Mouse (Mus musculus) forebrain, embryonic 15.5 days (tissue): Measurements from ENCODE around the gene Aff4. TPM values are rescaled to one million over a fixed set of nuclear protein-coding genes. Genes with fewer than 3 reads are reported as not detected.
A peak's percentile ranks its signal among the peaks of the same experiment; 100 is the strongest.

Experiments
- ATAC-seq: fragments of 200-750 bp; cut with Nextera tagmentation; replicated peaks from 2 replicates; pipeline ENCODE4 v1.8.0; 2017; ENCODE audit warnings: mild to moderate bottlenecking, moderate TSS enrichment, moderate library complexity
- H3K27ac ChIP-seq: fragments of 300-500 bp; sonication (generic); replicated peaks from 2 replicates; pipeline ENCODE4 v1.5.1; 2015; ENCODE audit warnings: mild to moderate bottlenecking, inconsistent platforms
- H3K27me3 ChIP-seq: fragments of 300-500 bp; sonication (generic); 2 replicates; pipeline ENCODE4 v1.6.1; 2015; ENCODE audit warnings: inconsistent platforms
- H3K36me3 ChIP-seq: fragments of 300-500 bp; sonication (generic); 2 replicates; pipeline ENCODE4 v1.6.1; 2015; ENCODE audit warnings: mild to moderate bottlenecking, inconsistent platforms
- H3K4me1 ChIP-seq: fragments of 300-500 bp; sonication (generic); 2 replicates; pipeline ENCODE4 v1.6.1; 2015; ENCODE audit warnings: inconsistent platforms
- H3K4me2 ChIP-seq: fragments of 300-500 bp; sonication (generic); replicated peaks from 2 replicates; pipeline ENCODE4 v1.6.1; 2015; ENCODE audit warnings: mild to moderate bottlenecking, inconsistent platforms
- H3K4me3 ChIP-seq: fragments of 300-500 bp; sonication (generic); 2 replicates; pipeline ENCODE4 v1.5.1; 2015; ENCODE audit warnings: mild to moderate bottlenecking, inconsistent platforms
- H3K9ac ChIP-seq: fragments of 300-500 bp; sonication (generic); replicated peaks from 2 replicates; pipeline ENCODE4 v1.6.1; 2015; ENCODE audit warnings: mild to moderate bottlenecking, inconsistent platforms
- H3K9me3 ChIP-seq: fragments of 300-500 bp; sonication (generic); 2 replicates; pipeline ENCODE4 v1.6.1; 2016; ENCODE audit warnings: inconsistent platforms
- WGBS: fragments of 180-500 bp; shearing (Covaris S2); methylation state at CpG from one replicate; pipeline ENCODE4 v1.1.7; 2015; ENCODE audit warnings: mixed read lengths; 5-methylcytosine and 5-hydroxymethylcytosine counted together
- polyA plus RNA-seq: library from polyadenylated mRNA; unstranded; fragments of >200 nt; fragmentation: Nextera tagmentation; extraction: Ambion mirVana; gene quantifications from 2 replicates; pipeline ENCODE4 v1.2.1, GENCODE M21; 2015

Gene Aff4
- polyA plus RNA-seq, 1 experiment from 2014 or later = 70.8 TPM

DNA sequence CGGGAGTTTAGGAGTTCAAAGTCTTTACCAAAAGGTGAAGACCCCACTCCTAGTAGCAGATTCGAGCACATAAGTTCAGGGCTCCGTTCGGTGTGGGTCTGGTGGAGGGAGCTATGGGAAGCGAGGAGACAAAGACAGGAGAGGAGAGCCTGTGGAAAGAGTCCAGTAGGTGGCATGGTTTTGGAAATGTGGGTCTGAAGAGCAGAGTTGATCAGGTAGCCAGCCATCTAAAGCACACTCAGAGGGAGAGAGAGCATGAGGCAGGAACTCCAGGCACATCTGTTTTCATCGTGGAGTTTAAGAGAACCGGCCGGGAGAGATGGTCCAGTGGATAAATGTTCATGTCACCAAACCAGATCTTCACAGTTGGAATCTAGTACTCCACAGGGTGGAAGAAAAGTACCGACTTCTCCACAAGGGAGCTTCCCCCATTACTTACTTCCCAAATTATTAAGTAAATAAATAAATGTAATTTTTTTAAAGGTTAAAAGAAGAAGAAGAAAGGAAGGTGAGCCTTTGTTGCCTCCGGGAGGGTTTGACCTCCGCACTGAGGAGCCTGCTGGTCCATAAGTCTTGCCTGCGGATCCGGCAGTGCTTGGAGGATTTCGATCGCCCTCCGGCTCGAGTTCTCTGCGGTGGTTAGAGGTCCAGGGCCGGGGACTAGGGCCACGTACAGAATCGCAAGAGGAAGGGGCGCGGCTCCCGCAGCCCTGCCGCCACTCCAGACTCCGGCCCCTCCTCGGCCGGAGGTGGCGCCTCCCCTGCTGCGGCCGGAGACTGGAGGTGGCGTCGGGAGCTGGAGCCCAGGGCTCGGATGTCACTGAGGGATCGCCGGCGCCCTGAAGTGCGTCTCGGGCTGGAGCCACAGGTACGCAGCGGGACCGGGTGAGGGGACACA, 106.1 kb downstream of the Aff4 start, which contains the start of the genes Gm10447 and Shroom1:
Gene Gm10447, minus strand, starts transcription at position 637 of the 898 bp plus-strand sequence.
Gene Shroom1, plus strand, starts transcription at position 732 of the 898 bp plus-strand sequence.
- Histone ChIP-seq H3K4me1 (peaks cover 12% of the 10 kb centered on the region), H3K27me3 (peaks cover 32% of the 10 kb centered on the region)

DNA sequence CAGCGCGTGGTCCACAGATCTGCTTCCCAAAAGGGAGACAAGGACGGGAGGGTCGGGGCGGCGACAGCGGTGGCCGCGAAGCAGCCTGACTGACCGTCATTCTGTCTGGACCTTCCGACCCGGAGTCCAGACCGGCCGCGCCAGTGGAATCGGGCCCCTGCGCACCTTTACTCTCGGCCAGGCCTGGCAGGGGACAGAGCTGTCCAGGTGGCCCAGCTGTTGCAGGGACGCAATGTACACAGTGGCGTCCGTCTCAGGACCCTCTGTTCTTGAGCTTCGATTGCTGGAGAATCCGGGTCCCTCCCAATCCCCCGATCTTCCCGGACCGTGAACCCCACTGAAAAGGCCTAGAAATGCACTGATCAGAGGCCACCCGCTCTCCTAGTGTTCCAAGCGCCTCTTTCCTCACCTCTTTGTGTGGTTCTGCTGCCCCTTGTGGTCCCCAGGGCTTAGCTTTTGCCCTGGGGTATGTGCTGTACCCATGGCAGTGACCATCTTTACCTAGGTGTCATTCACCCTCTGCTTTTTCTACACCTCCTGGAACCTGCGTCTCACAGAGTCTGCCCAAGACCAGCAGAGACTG, 106.8 kb downstream of the Aff4 start:
- Histone ChIP-seq H3K9ac (peak overlapping the region; percentile 39), H3K4me3 (peak overlapping the region; percentile 43), H3K4me1 (peaks cover 12% of the 10 kb centered on the region), H3K27me3 (peaks cover 40% of the 10 kb centered on the region), H3K9me3 (no peaks in the 10 kb centered on the region), H3K36me3 (no peaks in the 10 kb centered on the region), H3K4me2 (peak overlapping the region; percentile 69), H3K27ac (no peak overlapping the region)
- 4% methylated on average over 29 of the region's 29 CpGs for WGBS
- ATAC-seq = peak; percentile 19; the same call in 1 of the 2 replicates

More for the DNA sequence above, 106.1 kb downstream of the Aff4 start, which contains the start of the genes Gm10447 and Shroom1:
- Histone ChIP-seq H3K36me3 (no peaks in the 10 kb centered on the region), H3K4me2 (peak within 1 kb of the TSS; percentile 69), H3K4me3 (peak within 1 kb of the TSS; percentile 43), H3K27ac (no peak within 1 kb of the TSS), H3K9me3 (no peaks in the 10 kb centered on the region), H3K9ac (peak within 1 kb of the TSS; percentile 39)
- WGBS = 4% methylated on average over 41 of the region's 42 CpGs
- peak; percentile 43; the same call in 1 of the 2 replicates for ATAC-seq

GRCm38 (mm10) chr11:53458996-53459395, 108.4 kb downstream of the Aff4 start:
- no peak overlapping the region for H3K9ac ChIP-seq
- peaks cover 55% of the 10 kb centered on the region for H3K27me3 ChIP-seq
- no peak overlapping the region for H3K27ac ChIP-seq
- H3K4me1 ChIP-seq = peaks cover 21% of the 10 kb centered on the region
- 61% methylated on average over 3 of the region's 3 CpGs for WGBS
- H3K4me3 ChIP-seq = no peak overlapping the region
- ATAC-seq = no peak
- no peaks in the 10 kb centered on the region for H3K36me3 ChIP-seq
- no peak overlapping the region for H3K4me2 ChIP-seq
- no peaks in the 10 kb centered on the region for H3K9me3 ChIP-seq

- WGBS = 91% methylated on average over 3 of the region's 3 CpGs
- Histone ChIP-seq H3K4me1 (peaks cover 22% of the 10 kb centered on the region), H3K4me2 (no peak overlapping the region), H3K27ac (no peak overlapping the region), H3K27me3 (peaks cover 63% of the 10 kb centered on the region), H3K9me3 (no peaks in the 10 kb centered on the region), H3K36me3 (no peaks in the 10 kb centered on the region), H3K9ac (no peak overlapping the region), H3K4me3 (no peak overlapping the region)
- no peak for ATAC-seq
These were observed 109.6 kb downstream of the Aff4 start for GRCm38 (mm10) chr11:53460192-53460591.

- no peak overlapping the region for H3K27ac ChIP-seq
- peaks cover 24% of the 10 kb centered on the region for H3K4me1 ChIP-seq
- no peaks in the 10 kb centered on the region for H3K9me3 ChIP-seq
- no peaks in the 10 kb centered on the region for H3K36me3 ChIP-seq
- no peak overlapping the region for H3K4me3 ChIP-seq
- H3K9ac ChIP-seq = no peak overlapping the region
- 18% methylated on average over 5 of the region's 5 CpGs for WGBS
- no peak for ATAC-seq
- no peak overlapping the region for H3K4me2 ChIP-seq
- H3K27me3 ChIP-seq = peaks cover 63% of the 10 kb centered on the region
These were observed 111.1 kb downstream of the Aff4 start for GRCm38 (mm10) chr11:53461727-53462126.

GRCm38 (mm10) chr11:53463551-53464424, 113.2 kb downstream of the Aff4 start:
- H3K4me2 ChIP-seq = peak overlapping the region; percentile 84
- 6% methylated on average over 55 of the region's 55 CpGs for WGBS
- H3K4me3 ChIP-seq = peak overlapping the region; percentile 41
- no peak overlapping the region for H3K27ac ChIP-seq
- H3K27me3 ChIP-seq = peaks cover 52% of the 10 kb centered on the region
- H3K9me3 ChIP-seq = no peaks in the 10 kb centered on the region
- H3K9ac ChIP-seq = no peak overlapping the region; the same call in 1 of the 2 replicates
- ATAC-seq = no peak
- H3K4me1 ChIP-seq = peaks cover 17% of the 10 kb centered on the region
- no peaks in the 10 kb centered on the region for H3K36me3 ChIP-seq

- peaks cover 49% of the 10 kb centered on the region for H3K27me3 ChIP-seq
- H3K27ac ChIP-seq = no peak overlapping the region
- WGBS = 7% methylated on average over 40 of the region's 40 CpGs
- H3K9me3 ChIP-seq = no peaks in the 10 kb centered on the region
- ATAC-seq = peak; percentile 39
- peaks cover 32% of the 10 kb centered on the region for H3K4me1 ChIP-seq
- H3K4me3 ChIP-seq = peak overlapping the region; percentile 37
- H3K4me2 ChIP-seq = peak overlapping the region; percentile 47
- H3K36me3 ChIP-seq = no peaks in the 10 kb centered on the region
- H3K9ac ChIP-seq = peak overlapping the region; percentile 35
These were observed 115.8 kb downstream of the Aff4 start for GRCm38 (mm10) chr11:53466231-53466971.

DNA sequence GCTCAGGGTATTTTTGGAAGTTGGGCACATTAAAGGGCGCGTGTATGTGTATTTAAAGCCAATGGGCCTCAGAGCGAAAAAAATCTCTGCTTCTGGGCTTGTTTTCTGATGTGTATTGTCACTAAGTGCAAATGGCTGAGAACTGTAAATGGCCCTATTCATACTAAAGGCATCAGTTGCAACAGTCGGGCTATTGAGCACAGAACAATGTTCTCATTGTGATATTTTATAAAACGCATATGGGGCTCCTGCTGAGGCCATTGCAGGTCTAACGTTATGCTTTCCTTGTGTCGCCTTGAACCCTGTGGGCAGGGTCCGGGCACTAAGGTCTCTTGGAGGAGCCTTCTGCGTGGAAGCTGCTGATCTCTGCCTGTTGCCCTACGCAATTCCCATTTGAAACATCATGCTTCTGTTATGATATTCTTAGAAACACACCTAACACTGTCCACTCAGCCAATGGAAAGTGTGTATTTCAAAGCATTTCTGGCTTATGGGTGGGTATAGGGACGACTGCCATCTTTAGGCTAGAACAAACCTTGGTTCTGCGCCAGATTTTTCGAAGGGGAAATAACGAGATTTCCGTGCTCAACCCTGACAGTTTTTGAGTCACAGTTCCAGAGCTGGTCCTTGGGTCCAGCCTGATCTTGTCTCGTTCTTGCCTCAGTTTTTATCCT, 118.8 kb downstream of the Aff4 start:
- Histone ChIP-seq H3K36me3 (no peaks in the 10 kb centered on the region), H3K4me2 (peak overlapping the region; percentile 43), H3K9ac (no peak overlapping the region), H3K4me3 (peak overlapping the region; percentile 23), H3K9me3 (no peaks in the 10 kb centered on the region), H3K27me3 (peaks cover 20% of the 10 kb centered on the region), H3K27ac (no peak overlapping the region), H3K4me1 (peaks cover 23% of the 10 kb centered on the region)
- ATAC-seq = no peak
- 23% methylated on average over 16 of the region's 16 CpGs for WGBS

DNA sequence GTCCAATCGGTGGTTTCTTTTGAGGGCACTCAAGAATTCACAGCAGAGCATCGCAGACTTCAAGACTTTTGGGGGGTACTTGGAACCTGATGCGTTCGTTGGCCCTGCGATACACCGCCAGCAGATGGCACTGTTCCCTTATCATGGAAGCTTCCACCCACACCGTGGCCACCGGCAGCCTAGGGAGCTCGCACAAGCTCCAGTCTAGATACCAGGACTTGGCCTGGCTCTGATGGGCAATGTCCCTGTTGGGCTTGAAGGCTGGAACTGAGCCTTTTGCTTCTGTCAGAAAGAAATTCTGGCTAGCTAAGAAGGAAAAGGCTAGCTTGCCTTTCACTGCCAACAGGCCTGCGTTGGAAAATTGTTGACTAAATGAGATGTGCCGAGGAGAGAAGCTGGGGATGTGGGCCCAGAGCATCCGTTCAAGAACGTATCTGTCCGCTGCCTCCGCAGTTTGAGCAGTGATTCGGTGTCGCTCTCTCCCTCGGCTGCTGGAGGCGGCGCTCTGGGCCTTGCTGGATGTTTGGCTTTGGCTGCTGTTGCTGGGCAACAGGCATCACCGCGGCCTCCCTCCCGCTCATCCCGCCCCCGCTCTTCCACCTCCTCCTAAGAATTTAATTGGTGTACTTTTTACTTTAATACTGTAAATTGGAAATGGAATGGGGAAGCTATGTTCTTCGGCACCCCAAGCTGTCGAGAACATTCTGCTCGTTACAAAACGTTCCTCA, 119.5 kb downstream of the Aff4 start, which contains the start of gene Gm9837:
Gene Gm9837, minus strand, starts transcription at position 512 of the 728 bp plus-strand sequence.
- Histone ChIP-seq H3K9ac (peak within 1 kb of the TSS; percentile 21; the same call in 1 of the 2 replicates), H3K27me3 (peaks cover 18% of the 10 kb centered on the region; the same call in 1 of the 2 replicates), H3K9me3 (no peaks in the 10 kb centered on the region), H3K27ac (peak within 1 kb of the TSS; percentile 63), H3K4me3 (peak within 1 kb of the TSS; percentile 23), H3K4me2 (peak within 1 kb of the TSS; percentile 43), H3K36me3 (no peaks in the 10 kb centered on the region), H3K4me1 (peaks cover 30% of the 10 kb centered on the region)
- ATAC-seq = peak; percentile 89
- under 1% methylated on average over 29 of the region's 29 CpGs for WGBS
